Mouse (Mus musculus) bone marrow, adult 2 months (tissue): ENCODE results near the gene Rad51b.

Experiments used
- CTCF ChIP-seq: fragments of 200-500 bp; IDR thresholded peaks from 2 replicates; pipeline ENCODE4 v1.5.1; 2011; ENCODE audit warnings: low read length, control low read depth; ENCODE audit not compliant: control insufficient read depth, insufficient read depth
- POLR2A ChIP-seq: fragments of 200-500 bp; IDR thresholded peaks from 2 replicates; pipeline ENCODE4 v1.6.1; 2011; ENCODE audit warnings: low read depth, mild to moderate bottlenecking, control low read depth, low read length, borderline replicate concordance; ENCODE audit not compliant: control insufficient read depth

GRCm38 (mm10) chr12:79382416-79382815, 85.3 kb downstream of the Rad51b start:
- TF ChIP-seq CTCF (no peak), POLR2A (no peak)
